8 mouse cellular contexts compared by ENCODE assay signal in the genomic region with DNA sequence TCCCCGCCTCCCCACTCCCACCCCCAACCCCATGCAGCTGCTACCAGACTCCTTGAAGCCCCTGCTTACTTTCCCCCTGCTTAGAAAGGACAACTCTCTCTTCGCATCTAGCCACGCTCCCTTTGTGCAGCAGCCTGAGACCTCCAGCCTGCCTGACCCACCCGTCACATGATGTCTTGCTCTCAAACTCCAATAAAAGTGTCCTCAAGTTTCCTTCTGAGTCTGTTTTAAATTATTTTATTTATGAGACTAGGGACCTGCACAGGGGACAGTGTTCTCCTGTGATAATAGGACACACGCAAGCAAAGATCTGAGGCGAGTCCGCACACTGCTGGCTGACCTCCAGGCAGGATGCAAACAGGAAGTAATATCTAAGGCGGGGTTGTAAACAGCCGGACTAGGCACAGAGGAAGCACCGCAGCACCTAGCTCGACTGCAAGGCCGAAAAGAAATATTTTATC. TPM values are rescaled to one million over a fixed set of nuclear protein-coding genes. Genes with fewer than 3 reads are reported as not detected.
DNase-seq lines count a peak whose midpoint lies in the region; ATAC-seq lines count a peak whose summit lies in the region.

No protein-coding gene starts in this region.

- WGBS in forebrain, embryonic 15.5 days = 8% methylated on average over 12 of the region's 12 CpGs
- WGBS in hindbrain, embryonic 10.5 days = 4% methylated on average over 12 of the region's 12 CpGs
- WGBS in limb, embryonic 12.5 days = 2% methylated on average over 12 of the region's 12 CpGs
- 2% methylated on average over 12 of the region's 12 CpGs for WGBS in midbrain, embryonic 11.5 days
- 5% methylated on average over 12 of the region's 12 CpGs for WGBS in stomach, embryonic 16.5 days

- peak; percentile 35 to 47 for DNase-seq in urinary bladder, adult 18-20 months (ENCODE audit: low spot score in 2 of 2)
- no peak for DNase-seq in urinary bladder, postnatal 10 days (ENCODE audit: low spot score)
- DNase-seq in hindbrain, embryonic 10.5 days (ENCODE audit: low spot score) = peak; percentile 57
- peak; percentile 93 for DNase-seq in midbrain, embryonic 11.5 days (ENCODE audit: low spot score, missing footprints)
- DNase-seq in thymus, postnatal 14 days = no peak

- H3K4me3 ChIP-seq in forebrain, embryonic 15.5 days = peak overlapping the region; percentile 30
- H3K4me3 ChIP-seq in hindbrain, embryonic 10.5 days = peak overlapping the region; percentile 47
- H3K4me3 ChIP-seq in limb, embryonic 12.5 days (replicated peaks) = peak overlapping the region; percentile 35
- H3K4me3 ChIP-seq in midbrain, embryonic 11.5 days (ENCODE audit: low read depth, low read length) = peak overlapping the region; percentile 21
- H3K4me3 ChIP-seq in stomach, embryonic 16.5 days (replicated peaks; ENCODE audit: low read length) = peak overlapping the region; percentile 39

- H3K36me3 ChIP-seq in forebrain, embryonic 15.5 days = no peaks in the 10 kb centered on the region
- H3K36me3 ChIP-seq in hindbrain, embryonic 10.5 days = no peaks in the 10 kb centered on the region
- no peaks in the 10 kb centered on the region for H3K36me3 ChIP-seq in limb, embryonic 12.5 days
- H3K36me3 ChIP-seq in midbrain, embryonic 11.5 days (ENCODE audit: control insufficient read depth, insufficient read depth, low read length) = no peaks in the 10 kb centered on the region
- no peaks in the 10 kb centered on the region for H3K36me3 ChIP-seq in stomach, embryonic 16.5 days (ENCODE audit: control insufficient read depth, insufficient read depth, low read length)

- peak overlapping the region; percentile 40 for H3K4me2 ChIP-seq in forebrain, embryonic 15.5 days (replicated peaks)
- peak overlapping the region; percentile 62 for H3K4me2 ChIP-seq in limb, embryonic 12.5 days
- H3K4me2 ChIP-seq in midbrain, embryonic 11.5 days = peak overlapping the region; percentile 50
- H3K4me2 ChIP-seq in stomach, embryonic 16.5 days (ENCODE audit: low read depth, low read length) = peak overlapping the region; percentile 63

- H3K27ac ChIP-seq in forebrain, embryonic 15.5 days (replicated peaks) = no peak overlapping the region
- peak overlapping the region; percentile 88 for H3K27ac ChIP-seq in hindbrain, embryonic 10.5 days
- peak overlapping the region; percentile 73 for H3K27ac ChIP-seq in limb, embryonic 12.5 days
- peak overlapping the region; percentile 69 for H3K27ac ChIP-seq in midbrain, embryonic 11.5 days (ENCODE audit: low read depth, low read length)
- no peak overlapping the region for H3K27ac ChIP-seq in stomach, embryonic 16.5 days (ENCODE audit: low read length)

- H3K4me1 ChIP-seq in forebrain, embryonic 15.5 days = peaks cover 11% of the 10 kb centered on the region
- peaks cover 20% of the 10 kb centered on the region for H3K4me1 ChIP-seq in hindbrain, embryonic 10.5 days (replicated peaks)
- H3K4me1 ChIP-seq in limb, embryonic 12.5 days (replicated peaks) = peaks cover 17% of the 10 kb centered on the region; the same call in 1 of the 2 replicates
- H3K4me1 ChIP-seq in midbrain, embryonic 11.5 days (ENCODE audit: control insufficient read depth, insufficient read depth, low read length) = peaks cover 10% of the 10 kb centered on the region
- H3K4me1 ChIP-seq in stomach, embryonic 16.5 days (ENCODE audit: control insufficient read depth, insufficient read depth, low read length) = no peaks in the 10 kb centered on the region

- peak overlapping the region; percentile 28 for H3K9ac ChIP-seq in forebrain, embryonic 15.5 days (replicated peaks)
- H3K9ac ChIP-seq in limb, embryonic 12.5 days (replicated peaks) = peak overlapping the region; percentile 18
- H3K9ac ChIP-seq in midbrain, embryonic 11.5 days (ENCODE audit: low read length) = peak overlapping the region; percentile 61
- peak overlapping the region; percentile 60 for H3K9ac ChIP-seq in stomach, embryonic 16.5 days (ENCODE audit: low read length)

- H3K9me3 ChIP-seq in forebrain, embryonic 15.5 days = no peaks in the 10 kb centered on the region
- no peaks in the 10 kb centered on the region for H3K9me3 ChIP-seq in hindbrain, embryonic 10.5 days
- H3K9me3 ChIP-seq in limb, embryonic 12.5 days = no peaks in the 10 kb centered on the region
- H3K9me3 ChIP-seq in midbrain, embryonic 11.5 days (ENCODE audit: control insufficient read depth, low read length) = no peaks in the 10 kb centered on the region
- H3K9me3 ChIP-seq in stomach, embryonic 16.5 days (replicated peaks; ENCODE audit: control insufficient read depth, low read length) = no peaks in the 10 kb centered on the region

- ATAC-seq in forebrain, embryonic 15.5 days (replicated peaks) = no peak
- peak; percentile 63; the same call in 1 of the 2 replicates for ATAC-seq in limb, embryonic 12.5 days (ENCODE audit: insufficient number of reproducible peaks, insufficient read depth, low FRiP score, low TSS enrichment, low read depth)
- peak; percentile 76 for ATAC-seq in midbrain, embryonic 11.5 days (ENCODE audit: low FRiP score)
- no peak for ATAC-seq in stomach, embryonic 16.5 days (ENCODE audit: insufficient read depth, low FRiP score)

- H3K27me3 ChIP-seq in forebrain, embryonic 15.5 days = no peaks in the 10 kb centered on the region
- no peaks in the 10 kb centered on the region for H3K27me3 ChIP-seq in hindbrain, embryonic 10.5 days (ENCODE audit: insufficient read depth, poor library complexity, severe bottlenecking)
- H3K27me3 ChIP-seq in limb, embryonic 12.5 days = no peaks in the 10 kb centered on the region
- H3K27me3 ChIP-seq in midbrain, embryonic 11.5 days (ENCODE audit: control insufficient read depth, insufficient read depth, low read length) = no peaks in the 10 kb centered on the region
- H3K27me3 ChIP-seq in stomach, embryonic 16.5 days (ENCODE audit: control insufficient read depth, insufficient read depth, low read length) = no peaks in the 10 kb centered on the region

RNA-seq across cellular contexts. Expression of gene Tcf12, which starts 58.1 kb away (rescaled TPM):
- polyA plus RNA-seq in forebrain, embryonic 15.5 days (2015; fragmentation: Nextera tagmentation; extraction: Ambion mirVana) = 59.4 and 62.7 TPM in 2 replicates
- polyA plus RNA-seq in hindbrain, embryonic 10.5 days (2016; fragmentation: Nextera tagmentation; extraction: Ambion mirVana) = 138 and 144 TPM in 2 replicates
- 142 and 158 TPM in 2 replicates for polyA plus RNA-seq in limb, embryonic 12.5 days (2016; fragmentation: Nextera tagmentation; extraction: Ambion mirVana)
- 211 and 233 TPM in 2 replicates for polyA plus RNA-seq in midbrain, embryonic 11.5 days (2014; fragmentation: Nextera tagmentation; extraction: Ambion mirVana)
- polyA plus RNA-seq in stomach, embryonic 16.5 days (2015; fragmentation: Nextera tagmentation; extraction: Ambion mirVana) = 43.6 and 44.3 TPM in 2 replicates

Comparison
In these comparisons a context has a peak if more than half of its experiments do, and no peak if none do; other contexts are left out.
1. DNase-seq: peak in urinary bladder, adult 18-20 months (2 of 2), hindbrain, embryonic 10.5 days (single experiment) and midbrain, embryonic 11.5 days (single experiment); none in urinary bladder, postnatal 10 days (single experiment) and thymus, postnatal 14 days (single experiment).
2. ATAC-seq: peak in limb, embryonic 12.5 days (single experiment) and midbrain, embryonic 11.5 days (single experiment); none in forebrain, embryonic 15.5 days (single experiment) and stomach, embryonic 16.5 days (single experiment).
3. H3K27ac ChIP-seq: peak in hindbrain, embryonic 10.5 days (single experiment), limb, embryonic 12.5 days (single experiment) and midbrain, embryonic 11.5 days (single experiment); none in forebrain, embryonic 15.5 days (single experiment) and stomach, embryonic 16.5 days (single experiment).
4. Peak in every context shown above with its lines, with median percentiles within 50 percentile points of each other: H3K4me2 ChIP-seq, H3K4me3 ChIP-seq and H3K9ac ChIP-seq.